Mouse (Mus musculus) embryonic fibroblast, embryonic 13.5 days (primary cell): ENCODE results near the gene Pxylp1.

Source experiments
- CTCF ChIP-seq: IDR thresholded peaks from 2 replicates; pipeline ENCODE4 v1.5.1; 2011; ENCODE audit warnings: mild to moderate bottlenecking, control low read depth, low read length, moderate library complexity, borderline replicate concordance; ENCODE audit not compliant: insufficient read depth
- POLR2A ChIP-seq: IDR thresholded peaks from 2 replicates; pipeline ENCODE4 v1.6.1; 2011; ENCODE audit warnings: low read depth, mild to moderate bottlenecking, control low read depth, low read length, moderate library complexity

DNA sequence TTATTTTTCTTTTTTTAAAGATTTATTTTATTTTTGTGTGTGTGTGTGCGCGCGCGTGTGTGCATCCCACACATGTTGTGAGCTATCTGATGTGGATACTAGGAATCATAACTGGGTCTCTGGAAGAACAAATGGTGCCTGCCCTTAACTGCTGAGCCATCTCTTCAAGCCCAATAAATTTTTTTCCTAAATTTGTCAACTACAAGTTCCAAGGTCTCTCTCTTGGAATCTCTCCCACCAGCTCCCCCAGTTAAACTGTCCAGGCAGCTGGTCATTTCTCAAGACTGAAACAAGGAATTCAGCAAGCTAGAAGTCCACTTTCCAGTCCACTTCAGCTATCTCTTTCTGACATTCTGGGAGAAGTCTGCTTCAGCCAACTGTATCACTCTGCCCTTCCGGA lies 26.3 kb downstream of the Pxylp1 start:
- TF ChIP-seq POLR2A (no peak), CTCF (no peak)
